Mouse (Mus musculus) liver, adult 2 months (tissue): ENCODE measurements around the gene Pdxdc1.

ENCODE experiments used
- CTCF ChIP-seq: fragments of 200-500 bp; IDR thresholded peaks from 2 replicates; pipeline ENCODE4 v1.5.1; 2011; ENCODE audit warnings: low read depth, low read length, control low read depth
- POLR2A ChIP-seq: fragments of 200-500 bp; IDR thresholded peaks from 2 replicates; pipeline ENCODE4 v1.6.1; 2011; ENCODE audit warnings: low read length, control low read depth; ENCODE audit not compliant: insufficient read depth; ENCODE audit errors: extremely low read depth

DNA sequence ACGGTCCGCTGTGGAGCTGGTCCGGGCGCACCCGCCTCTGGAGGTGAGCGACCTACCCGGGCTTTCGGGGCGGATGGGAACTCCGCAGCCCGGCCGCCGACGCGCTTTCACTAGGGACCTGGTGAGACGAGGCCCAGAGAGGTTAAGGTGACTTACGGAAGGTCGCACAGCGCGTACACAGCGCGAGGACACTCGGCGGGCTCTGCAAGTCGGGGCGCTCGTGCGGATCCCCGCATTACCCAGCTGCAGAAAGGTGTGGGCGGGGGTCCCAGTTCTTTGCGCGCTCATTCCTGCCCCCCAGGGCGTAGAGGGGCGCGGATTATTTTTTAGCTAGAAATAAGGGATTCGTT lies 83.6 kb downstream of the Pdxdc1 start:
- no peak for TF ChIP-seq CTCF
- TF ChIP-seq POLR2A: no peak
